Mouse (Mus musculus) myocyte (in vitro differentiated cells): Measurements from ENCODE around the gene Akr1b8.

Experiments used
- E2F4 ChIP-seq: IDR thresholded peaks from one replicate; pipeline ENCODE4 v1.6.1; 2011; ENCODE audit warnings: mild to moderate bottlenecking, control low read depth, moderate library complexity; ENCODE audit not compliant: insufficient read depth
- MAX ChIP-seq: IDR thresholded peaks from one replicate; pipeline ENCODE4 v1.6.1; 2011; ENCODE audit warnings: low read depth, mild to moderate bottlenecking, control low read depth
- MYOD1 ChIP-seq, 3 experiments: IDR thresholded peaks; one replicate each; pipeline ENCODE4 v1.6.1; 2011; ENCODE audit warnings: control low read depth in 2 of 3, low read depth in 2 of 3, mild to moderate bottlenecking in 2 of 3, moderate library complexity in 1 of 3; ENCODE audit not compliant: insufficient read length in 2 of 3, control insufficient read depth in 1 of 3
- POLR2A ChIP-seq: IDR thresholded peaks from one replicate; pipeline ENCODE4 v1.6.1; 2011; ENCODE audit warnings: low read depth, mild to moderate bottlenecking, control low read depth, moderate library complexity; ENCODE audit not compliant: insufficient read length
- POLR2AphosphoS2 ChIP-seq: IDR thresholded peaks from one replicate; pipeline ENCODE4 v1.6.1; 2011; ENCODE audit warnings: low read depth, control low read depth; ENCODE audit not compliant: insufficient read length
- REST ChIP-seq: IDR thresholded peaks from one replicate; pipeline ENCODE4 v1.6.1; 2011; ENCODE audit warnings: mild to moderate bottlenecking, control low read depth, moderate library complexity; ENCODE audit not compliant: insufficient read depth, insufficient read length
- TCF12 ChIP-seq: IDR thresholded peaks from one replicate; pipeline ENCODE4 v1.6.1; 2011; ENCODE audit warnings: mild to moderate bottlenecking, control low read depth; ENCODE audit not compliant: poor library complexity, insufficient read depth, severe bottlenecking
- TCF3 ChIP-seq: IDR thresholded peaks from one replicate; pipeline ENCODE4 v1.6.1; 2011; ENCODE audit warnings: low read depth, control low read depth; ENCODE audit not compliant: insufficient read length
- USF1 ChIP-seq: IDR thresholded peaks from one replicate; pipeline ENCODE4 v1.6.1; 2011; ENCODE audit warnings: low read depth, mild to moderate bottlenecking, control low read depth, moderate library complexity

- TF ChIP-seq E2F4 (no peak), USF1 (no peak), POLR2AphosphoS2 (no peak), POLR2A (no peak), TCF12 (no peak), REST (no peak), MAX (no peak), MYOD1 (IDR thresholded peaks at IDR 0.05; ENCODE audit: control insufficient read depth in 1 of 3, insufficient read length in 2 of 3, low read depth in 2 of 3) (no peak), TCF3 (no peak)
These were observed 11.9 kb upstream of the Akr1b8 start for GRCm38 (mm10) chr6:34341991-34342390.
